Mouse (Mus musculus) frontal cortex, adult 2 months (tissue): ENCODE results near the gene Col5a3. TPM values are rescaled to one million over a fixed set of nuclear protein-coding genes. Genes with fewer than 3 reads are reported as not detected.
A peak's percentile ranks its signal among the peaks of the same experiment; 100 is the strongest.
"Not testable (repeated sequence)": the region's sequence is repeated elsewhere in the genome, so short reads cannot be mapped to it uniquely, and the experiment has no call there.

ENCODE experiments used
- DNase-seq, 2 experiments: peaks; one replicate each; pipeline ENCODE4 v3.0.0; 2022; ENCODE audit warnings: low spot score in 1 of 2; ENCODE audit errors: extremely low spot score in 1 of 2
- polyA plus RNA-seq: library from polyadenylated mRNA; depleted of rRNA; stranded (reverse); fragments of >200 nt; gene quantifications from 2 replicates; pipeline ENCODE4 v1.2.3, GENCODE M21; 2012; rRNA removed

The Col5a3 gene
- 1.7 and 2.5 TPM in 2 replicates for polyA plus RNA-seq

DNA sequence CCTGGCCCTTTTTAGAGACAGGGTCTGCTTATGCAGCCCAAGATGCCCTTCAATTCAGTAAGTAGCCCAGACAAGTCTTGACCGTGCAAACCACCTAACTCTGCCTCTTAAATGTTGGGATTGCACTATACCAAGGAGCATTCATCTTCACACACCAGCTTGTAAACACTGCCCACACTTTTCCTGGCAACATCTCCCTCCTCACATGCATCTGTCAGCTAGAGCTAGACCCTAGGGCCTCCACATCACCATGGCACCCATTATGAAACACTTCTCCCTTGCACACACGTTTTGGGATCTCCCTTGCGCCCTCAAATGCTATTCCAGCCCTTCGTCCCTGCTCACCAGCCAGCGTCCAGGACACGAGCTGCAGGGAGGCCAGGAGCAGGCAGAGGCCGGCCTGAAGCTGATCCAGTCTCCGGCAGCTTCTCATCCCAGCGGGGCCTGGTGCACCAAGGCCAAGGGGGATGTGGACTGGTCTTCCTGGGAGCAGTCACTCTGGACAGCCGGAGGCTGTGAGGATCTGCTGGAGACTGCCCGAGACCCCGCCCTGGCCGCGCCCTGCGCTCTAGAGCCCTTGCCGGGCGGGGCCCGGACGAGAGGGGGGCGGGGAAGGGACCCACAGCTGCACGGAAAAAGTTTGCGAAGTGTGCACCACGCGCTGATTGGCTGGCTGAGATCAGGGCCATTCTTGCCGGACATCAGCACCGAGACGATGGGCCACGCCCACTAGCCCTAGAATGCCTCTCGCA, at the start of gene Col5a3:
Gene Col5a3, minus strand, starts transcription at position 547 of the 752 bp plus-strand sequence.
- peak in 1 of 2 experiments; percentile 37 for DNase-seq

DNA sequence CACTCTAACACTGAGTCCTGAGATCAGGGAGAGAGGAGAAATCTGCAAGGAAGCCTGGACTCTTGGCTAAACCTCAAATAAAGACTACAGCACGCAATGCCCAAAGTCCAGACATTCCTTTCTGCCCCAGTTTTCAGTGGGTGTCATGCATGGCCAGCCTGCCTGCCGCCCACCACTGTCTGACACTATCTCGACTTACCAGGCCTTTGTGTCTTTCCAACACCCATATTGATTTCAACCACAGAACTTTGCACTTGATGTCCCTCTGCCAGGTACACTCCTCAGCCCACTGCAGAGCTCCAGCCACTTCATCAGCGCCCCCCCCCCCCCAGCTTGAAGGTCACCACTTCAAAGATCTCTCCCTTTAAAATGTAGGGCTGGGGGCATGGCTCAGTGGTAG, 47.4 kb upstream of the Col5a3 start:
- no peak for DNase-seq

DNA sequence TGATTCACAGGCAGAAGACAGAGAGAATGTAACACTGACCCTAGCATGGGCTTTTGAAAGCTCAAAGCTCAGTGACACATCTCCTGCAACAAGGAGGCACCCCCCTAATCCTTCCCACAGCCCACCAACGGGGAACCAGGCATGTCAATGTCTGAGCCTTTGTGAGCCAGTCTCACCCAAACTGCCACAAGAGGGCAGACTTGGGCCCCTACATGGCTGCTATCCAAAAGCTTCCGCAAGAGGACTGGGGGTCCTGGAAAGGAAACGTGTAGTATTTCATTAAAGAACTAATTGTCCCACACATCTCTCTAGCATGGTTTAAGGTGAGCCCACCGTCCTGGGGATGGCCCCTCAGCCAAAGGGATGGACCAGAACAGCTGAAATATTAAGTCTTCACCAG, 47.0 kb upstream of the Col5a3 start:
- peak in 1 of 2 experiments; percentile 50 for DNase-seq

DNA sequence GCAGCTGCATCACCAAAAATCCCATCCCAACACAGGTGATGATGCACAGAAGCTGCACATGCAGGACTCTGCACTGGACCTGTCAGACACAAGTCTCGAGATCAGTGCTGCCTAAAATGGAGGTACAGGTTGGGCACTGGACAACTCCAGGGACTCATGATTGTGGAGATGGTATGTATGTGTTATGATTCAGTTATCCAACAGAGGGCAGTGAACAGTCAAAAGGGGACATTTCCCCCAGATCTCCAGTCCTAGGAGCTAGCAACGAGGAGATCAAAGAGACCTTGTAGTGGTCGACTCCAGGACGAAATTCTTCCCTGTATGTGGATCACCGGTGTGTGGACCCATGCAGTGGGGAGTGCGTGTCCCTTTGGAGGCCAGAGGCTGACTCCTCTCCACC, 45.1 kb upstream of the Col5a3 start:
- no peak for DNase-seq

DNA sequence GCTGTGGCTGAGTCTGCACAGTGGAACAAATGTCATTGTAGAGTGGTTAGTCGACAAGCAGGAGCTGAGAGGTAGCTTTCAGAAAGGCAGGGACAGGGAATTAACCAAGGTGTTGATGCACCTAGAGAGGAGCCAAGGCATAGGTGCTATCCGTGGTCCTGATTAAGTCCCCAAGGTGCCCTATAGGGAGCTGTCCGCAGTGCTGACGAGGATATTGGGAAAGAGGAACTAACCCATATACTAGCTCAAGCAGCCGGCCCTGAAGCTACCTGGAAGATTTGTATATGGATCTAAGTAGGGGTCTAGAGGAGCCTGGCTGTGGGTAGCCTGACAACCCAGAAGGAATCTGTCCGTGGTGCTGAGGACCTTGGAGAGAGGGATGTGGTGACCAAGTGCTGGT, 42.3 kb upstream of the Col5a3 start:
- no peak for DNase-seq

DNA sequence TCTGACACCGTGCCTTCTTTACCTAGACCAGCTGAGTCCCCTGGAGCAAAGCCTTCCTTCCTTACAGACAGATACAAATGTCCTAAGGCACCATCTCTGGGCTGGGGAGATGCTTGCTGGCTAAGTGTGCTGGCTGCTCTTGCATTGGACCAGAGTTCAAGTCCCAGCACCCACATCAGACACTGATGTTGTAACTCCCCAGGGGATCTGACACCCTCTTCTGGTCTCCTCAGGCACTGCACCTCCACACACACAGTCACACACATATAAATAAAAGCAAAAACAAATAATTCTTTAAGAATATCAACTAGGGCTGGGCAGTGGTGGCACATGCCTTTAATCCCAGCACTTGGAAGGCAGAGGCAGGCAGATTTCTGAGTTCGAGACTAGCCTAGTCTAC, 35.3 kb upstream of the Col5a3 start:
- no peak for DNase-seq

DNA sequence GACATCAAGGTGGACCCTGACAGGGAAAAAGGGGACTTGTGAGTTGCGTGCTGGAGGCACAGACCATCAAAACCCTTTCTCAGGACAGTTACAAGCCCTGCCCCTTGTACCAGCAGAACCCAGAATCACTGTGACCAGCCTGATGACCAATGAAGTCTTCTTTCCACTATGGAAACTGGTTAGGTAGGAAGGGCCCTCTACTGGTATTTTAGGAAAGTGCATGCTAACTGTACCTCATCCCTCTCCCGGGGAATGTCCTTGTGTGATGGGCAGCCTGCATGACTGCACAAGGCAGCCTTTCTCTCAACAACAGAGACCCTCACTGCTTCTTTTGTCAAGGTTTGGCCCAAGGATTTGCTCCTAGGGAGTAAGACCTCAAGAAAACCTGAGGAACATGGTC, 27.8 kb upstream of the Col5a3 start:
- DNase-seq = peak in 1 of 2 experiments; percentile 58

DNA sequence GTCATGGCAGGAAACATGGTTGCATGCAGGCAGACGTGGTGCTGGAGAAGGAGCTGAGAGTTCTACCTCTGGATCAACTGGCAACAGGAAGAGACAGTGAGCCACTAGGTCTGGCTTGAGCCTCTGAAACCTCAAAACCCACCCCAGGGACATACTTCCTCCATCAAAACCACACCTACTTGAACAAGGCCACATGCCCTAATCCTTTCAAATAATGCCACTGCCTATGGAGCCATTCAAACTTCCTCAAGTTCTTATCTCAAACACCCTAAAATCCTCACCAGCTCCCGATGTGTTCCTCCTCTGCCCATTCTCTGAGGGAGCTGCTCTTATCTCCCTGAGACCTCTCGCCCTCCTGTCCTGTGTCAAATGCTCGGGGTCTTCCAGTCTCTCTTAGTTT, 27.3 kb upstream of the Col5a3 start:
- no peak for DNase-seq

DNA sequence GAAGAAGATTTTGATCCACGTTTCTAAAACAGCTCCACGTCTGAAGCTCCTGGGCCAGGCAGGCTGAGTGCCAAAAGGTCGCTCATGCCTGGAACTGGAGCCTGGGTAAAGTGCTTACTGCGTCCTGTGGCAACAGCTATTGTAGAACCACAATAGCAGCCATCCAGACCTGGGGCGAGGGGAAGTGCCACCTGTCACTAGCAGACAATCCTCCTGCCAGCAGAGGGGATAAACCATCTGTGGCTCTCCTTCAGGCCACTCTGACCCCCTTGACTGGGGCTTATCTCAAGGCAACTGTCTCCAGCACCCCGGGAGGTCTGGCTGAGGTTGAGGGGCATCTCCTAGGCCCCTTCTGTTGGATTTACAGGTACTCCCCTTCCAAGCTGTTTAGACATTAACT, 24.1 kb upstream of the Col5a3 start:
- no peak for DNase-seq

DNA sequence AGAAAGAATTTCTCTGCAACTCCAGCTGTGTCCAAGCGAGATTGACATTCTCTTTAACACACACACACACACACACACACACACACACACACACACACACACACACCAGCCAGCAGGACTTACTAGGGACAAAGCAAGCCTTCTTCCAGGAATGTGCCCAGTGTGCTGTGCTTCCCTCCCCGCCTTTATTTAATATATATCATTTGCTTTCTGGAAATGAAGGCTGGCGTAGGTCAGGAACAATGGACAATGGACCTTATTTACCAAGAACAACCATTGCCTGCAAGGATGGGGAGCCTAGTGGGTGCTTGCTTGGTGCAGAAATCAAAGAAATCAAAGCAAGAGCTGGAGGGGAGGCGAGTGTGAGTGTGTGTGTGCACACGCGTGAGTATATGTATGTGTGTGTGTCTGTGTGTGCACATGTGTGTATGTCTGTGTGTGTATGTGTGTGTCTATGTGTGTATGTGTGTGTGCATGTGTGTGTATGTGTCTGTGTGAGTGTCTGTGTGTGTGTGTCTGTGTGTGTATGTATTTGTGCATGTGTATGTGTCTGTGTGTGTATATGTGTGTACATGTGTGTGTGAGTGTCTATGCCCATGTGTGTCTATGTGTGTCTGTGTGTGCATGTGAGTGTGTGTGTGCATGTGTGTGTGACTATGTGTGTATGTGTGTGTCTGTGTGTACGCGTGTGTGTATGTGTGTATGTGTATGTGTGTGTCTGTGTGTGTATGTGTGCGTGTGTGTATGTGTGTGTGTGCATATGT, 22.5 kb upstream of the Col5a3 start:
- no peak for DNase-seq

DNA sequence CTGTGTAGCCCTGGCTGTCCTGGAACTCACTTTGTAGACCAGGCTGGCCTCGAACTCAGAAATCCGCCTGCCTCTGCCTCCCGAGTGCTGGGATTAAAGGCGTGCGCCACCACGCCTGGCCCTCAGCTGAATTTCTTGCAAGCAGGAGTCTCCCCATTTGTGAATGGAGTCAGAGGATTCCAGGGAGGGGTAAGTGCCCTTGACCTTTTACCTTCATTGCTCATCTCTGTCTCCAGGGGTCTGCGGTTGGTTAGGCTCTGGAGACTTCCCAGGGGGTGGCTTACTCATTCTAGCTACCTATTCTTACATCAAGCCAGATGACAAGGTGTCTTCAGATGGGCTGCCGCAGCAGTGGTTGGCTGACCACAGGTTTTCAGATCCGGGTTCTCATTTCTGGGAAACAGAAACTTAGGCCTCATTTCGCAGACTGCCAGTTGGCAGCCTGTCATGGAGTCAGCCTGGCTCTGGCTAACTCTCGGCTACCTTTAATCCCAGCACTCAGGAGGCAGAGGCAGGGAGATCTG, 20.6 kb upstream of the Col5a3 start:
- not testable (repeated sequence) for DNase-seq

DNA sequence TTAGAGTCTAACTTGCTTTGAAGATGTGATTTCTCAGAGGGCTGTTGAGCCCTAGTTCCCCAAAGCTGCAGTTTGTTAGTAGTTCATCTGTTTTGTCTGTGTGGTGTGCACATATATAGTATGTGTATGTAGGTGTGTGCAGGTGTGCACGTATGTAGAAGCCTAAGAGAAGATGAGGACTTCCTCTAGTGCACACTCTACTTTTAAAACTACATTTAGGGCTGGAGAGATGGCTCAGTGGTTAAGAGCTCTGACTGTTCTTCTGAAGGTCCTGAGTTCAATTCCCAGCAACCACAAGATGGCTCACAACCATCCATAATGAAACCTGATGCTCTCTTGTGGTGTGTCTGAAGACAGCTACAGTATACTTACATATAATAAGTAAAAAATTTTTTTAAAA, 20.0 kb upstream of the Col5a3 start:
- DNase-seq = no peak

DNA sequence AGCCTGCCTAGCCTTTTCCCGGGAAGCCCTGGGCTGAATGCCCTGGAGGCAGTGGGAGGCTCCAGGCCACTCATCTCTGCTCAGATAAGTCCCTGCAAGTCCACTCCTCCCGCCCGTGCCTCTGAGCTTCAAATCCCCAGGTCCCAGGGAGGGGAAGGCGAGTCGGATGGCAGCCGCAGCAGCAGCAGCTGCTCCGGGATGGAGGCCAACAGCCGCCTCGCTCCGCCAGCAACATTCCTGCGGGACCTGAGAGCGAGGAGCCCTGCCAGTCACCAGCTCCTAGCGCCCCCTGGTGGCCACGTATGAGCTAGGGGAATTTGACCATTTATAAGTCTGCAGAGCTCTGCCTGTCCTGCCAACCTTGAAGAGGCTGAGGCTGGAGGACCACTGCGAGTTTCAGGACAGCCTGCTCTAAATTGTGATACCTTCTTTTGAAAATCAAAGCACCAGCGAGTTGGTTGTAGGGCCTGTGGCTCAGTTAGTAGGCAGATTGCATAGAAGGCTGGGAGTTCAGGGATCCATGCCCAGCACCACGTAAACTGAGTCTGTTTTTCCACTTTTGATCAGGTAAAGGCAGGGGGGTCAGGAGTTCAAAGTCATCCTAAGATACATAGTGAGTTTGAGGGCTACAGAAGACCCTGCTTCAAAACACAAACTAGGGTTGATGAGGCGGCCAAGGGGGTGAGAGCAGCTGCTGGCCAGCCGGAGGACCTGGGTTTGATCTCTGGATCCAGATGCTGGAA, 16.2 kb upstream of the Col5a3 start:
- peak; percentile 82 to 99 for DNase-seq

DNA sequence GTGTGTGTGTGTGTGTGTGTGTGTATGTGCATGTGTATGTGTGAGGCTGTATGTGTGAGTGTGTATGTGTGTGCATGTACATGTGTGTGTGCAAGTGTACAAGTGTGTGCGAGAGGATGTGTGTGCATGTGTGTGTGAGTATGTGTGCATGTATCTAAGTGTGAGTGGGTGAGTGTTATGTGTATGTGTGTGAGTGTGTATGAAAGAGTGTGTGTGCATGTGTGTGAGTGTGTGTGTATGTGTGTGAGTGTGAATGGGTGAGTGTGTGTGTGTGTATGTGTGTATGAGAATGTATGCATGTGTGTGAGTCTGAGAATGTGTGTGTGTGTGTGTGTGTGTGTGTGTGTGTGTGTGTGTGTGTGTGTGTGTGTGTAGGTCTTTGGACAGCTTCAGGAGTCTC, 13.3 kb upstream of the Col5a3 start:
- DNase-seq = no peak

DNA sequence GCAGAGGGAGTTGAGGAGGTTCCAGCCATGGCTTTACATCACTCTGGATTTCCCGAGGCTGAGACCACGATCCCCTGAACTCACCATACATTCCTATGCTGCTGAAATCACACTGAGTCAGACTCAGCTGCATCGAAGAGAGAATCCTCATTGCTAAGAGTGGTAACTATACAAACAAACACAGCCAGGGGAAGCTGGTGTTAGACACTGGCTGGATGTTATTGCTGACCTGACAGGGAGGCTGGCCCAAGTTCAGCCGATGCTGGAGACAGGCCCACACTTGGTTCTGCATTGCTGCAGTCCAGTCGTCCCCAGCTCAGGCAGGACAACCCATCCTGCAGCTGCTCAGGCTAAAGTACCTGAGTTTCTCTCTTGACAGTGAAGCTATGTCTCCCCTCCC, 10.9 kb upstream of the Col5a3 start:
- no peak for DNase-seq

DNA sequence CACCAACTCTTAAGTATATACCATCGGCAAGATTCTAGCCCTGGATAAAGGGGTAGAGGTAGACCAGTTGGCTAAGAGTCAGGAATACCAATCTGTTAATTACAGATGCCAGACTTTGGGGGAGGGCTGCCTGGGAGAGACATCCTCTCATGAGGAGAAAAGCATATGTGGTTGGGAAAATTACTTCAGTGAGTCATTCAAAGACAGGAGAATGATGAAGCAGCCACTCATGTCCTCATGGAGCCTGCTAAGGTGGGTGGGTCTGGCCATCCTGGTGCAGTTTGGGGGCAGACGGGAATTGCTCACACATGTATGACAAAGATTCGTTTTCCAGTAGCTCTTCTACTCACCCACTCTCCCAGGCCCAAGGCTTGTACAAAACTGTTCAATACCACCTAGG, 8.0 kb upstream of the Col5a3 start:
- DNase-seq = peak; percentile 20 to 57

DNA sequence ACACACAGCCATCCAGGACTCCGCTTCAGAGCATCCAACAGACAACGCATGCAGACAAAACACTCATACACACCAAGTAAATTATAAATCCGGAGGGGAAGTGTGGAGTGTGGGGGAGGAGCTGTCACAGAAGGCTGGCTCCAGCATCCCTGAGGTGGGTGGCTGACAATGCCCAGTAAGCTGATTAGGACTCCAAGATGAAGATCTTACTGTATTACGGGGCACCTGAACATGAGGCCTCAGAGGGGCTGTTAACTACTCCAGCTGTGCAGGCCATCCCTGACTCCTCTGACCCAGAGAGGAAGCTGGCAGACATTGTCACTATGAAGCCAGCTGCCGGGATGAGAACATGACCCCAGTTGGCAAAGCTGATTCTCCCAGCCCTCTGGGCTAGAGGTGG, 5.1 kb upstream of the Col5a3 start:
- no peak for DNase-seq

DNA sequence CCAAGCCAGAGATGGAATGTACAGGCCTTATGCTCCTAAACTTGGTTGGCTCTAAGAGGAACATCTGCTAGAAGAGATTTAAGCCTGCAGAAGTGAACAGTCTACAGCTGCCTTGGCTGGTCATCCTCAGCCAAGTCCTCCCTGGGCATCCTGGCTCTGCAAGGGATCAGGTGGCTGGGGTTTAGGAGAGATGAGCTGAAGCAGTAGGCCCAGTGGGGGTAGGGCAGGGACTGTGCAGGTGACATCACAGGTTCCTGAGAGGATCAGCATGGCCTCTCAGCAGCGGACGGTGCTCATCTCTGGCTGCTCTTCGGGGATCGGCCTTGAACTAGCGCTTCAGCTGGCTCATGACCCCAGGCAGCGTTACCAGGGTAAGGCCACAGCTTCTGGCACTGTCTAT, 3.4 kb upstream of the Col5a3 start, which contains the start of gene Rdh8:
Gene Rdh8, plus strand, starts transcription at position 268 of the 400 bp plus-strand sequence.
- no peak for DNase-seq

DNA sequence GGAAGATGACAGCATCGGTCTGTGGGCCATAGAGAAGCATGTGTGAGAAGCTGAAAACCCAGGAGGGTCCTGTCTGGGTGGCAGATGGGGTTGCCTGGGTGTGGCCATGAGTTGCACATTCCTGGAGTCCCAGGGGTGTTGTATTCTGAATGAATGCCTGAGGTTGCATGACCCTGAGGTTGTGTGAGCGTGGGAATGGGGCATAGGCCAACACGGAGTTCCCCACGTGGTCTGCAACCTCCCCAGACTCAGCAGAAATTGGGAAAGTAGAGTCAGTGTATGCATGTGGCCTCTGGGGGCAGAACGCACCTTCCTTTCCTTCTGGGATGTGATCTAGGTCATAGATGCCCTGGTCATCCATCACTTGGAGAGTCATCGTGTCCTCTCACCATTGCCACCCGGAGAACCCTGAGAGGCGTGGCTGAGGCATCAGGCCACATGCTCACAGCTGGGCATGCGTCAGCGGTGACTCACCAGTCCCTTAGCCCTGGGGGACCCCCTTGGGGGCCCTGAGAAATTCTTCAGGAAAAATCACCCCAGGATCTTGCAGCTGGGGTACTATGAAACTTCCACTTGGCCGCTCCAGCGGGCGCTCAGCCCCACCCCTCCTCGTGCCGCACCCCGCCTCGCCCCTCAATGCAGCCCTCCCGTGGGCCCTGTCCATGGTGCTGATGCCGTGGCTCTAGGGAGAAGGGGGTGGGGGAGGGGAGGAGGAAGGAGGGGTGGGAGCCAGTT, 2.2 kb downstream of the Col5a3 start:
- no peak for DNase-seq

DNA sequence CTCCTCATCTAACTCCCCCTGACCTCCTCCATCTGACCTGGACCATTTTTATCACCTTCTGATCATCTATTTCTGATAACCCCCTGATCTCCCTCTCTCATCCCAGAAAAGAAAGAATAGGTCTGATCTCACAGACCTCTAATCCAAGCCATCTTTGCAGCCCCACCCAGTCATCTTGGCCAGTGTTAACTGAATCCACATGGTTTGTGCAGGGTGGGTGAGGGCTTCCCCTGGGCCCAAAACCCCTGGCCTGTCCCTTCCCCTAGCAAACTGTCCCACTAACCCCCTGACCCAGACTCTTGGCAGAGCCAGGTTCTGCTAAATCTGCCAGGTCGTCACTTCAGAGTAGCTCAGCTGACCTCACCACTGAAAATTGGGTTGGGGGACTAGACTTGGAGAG, 4.1 kb downstream of the Col5a3 start:
- no peak for DNase-seq
